Mouse (Mus musculus) heart, postnatal 14 days (tissue): ENCODE data around the gene Gm6902. TPM values are rescaled to one million over a fixed set of nuclear protein-coding genes. Genes with fewer than 3 reads are reported as not detected.
"Not testable (repeated sequence)": the region's sequence is repeated elsewhere in the genome, so short reads cannot be mapped to it uniquely, and the experiment has no call there.

ENCODE experiments used
- DNase-seq, 2 experiments: peaks; one replicate each; pipeline ENCODE4 v3.0.0; 2021 to 2022
- intact Hi-C: fragments of 180-260 bp; cut with DNase I; formaldehyde crosslinking; loops from one replicate; pipeline ENCODE4 v1.15.1; 2025
- long read RNA-seq, 2 experiments: library from polyadenylated mRNA; stranded (forward); transcript quantifications; one replicate each; pipeline ENCODE4 v2.0.0; 2021
- total RNA-seq, 2 experiments: library from RNA; stranded (reverse); gene quantifications; 2 replicates each; pipeline ENCODE4 v1.2.3; 2021

Gm6902 gene
- not detected for total RNA-seq
- long read RNA-seq, experiment 1, result 0 reads
- long read RNA-seq, experiment 2, result 0 reads

DNA sequence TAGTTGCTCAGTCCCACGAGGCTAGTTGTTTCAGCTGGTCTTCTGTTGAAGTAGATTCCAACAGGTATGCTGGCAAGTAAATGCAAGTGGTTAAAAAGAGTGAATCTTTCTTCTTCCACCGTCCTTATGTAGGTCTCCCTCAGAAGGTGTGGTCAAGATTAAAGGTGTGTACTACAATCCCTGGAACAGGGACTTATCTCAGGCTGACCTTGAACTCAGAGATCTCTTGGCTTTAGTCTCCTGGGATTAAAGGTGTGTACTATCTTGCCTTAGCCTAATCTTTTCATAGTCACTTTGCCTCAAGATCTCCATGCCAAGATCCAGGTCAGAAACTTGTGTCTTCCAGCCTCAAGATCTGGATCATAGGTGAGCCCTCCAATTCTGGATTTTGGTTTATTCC lies at the start of gene Gm6902:
Gene Gm6902 (minus strand): TSS at position 101 of the 400 bp plus-strand sequence.
- DNase-seq, intact Hi-C loops: not testable (repeated sequence)

DNA sequence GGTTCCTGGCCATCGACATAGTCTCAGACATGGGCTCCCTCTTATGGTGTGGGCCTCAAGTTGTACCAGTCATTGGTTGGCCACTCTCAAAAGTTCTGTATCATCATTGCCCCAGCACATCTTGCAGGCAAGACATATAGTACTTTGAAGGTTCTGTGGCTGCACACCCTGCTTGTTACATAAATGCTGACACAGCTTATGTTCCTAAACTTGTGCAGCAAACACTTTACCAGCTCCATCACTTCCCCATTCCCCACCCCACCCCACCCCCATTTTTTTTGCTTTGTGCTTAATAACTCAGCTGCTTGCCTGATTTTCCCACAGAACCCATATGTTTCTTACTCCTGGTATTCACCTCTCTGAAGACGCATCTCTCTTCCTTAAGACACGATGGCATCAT lies 22.2 kb upstream of the Gm6902 start, which contains the start of gene Nlrp4e:
Gene Nlrp4e (plus strand): TSS at position 301 of the 400 bp plus-strand sequence.
- intact Hi-C loops, DNase-seq: not testable (repeated sequence)

DNA sequence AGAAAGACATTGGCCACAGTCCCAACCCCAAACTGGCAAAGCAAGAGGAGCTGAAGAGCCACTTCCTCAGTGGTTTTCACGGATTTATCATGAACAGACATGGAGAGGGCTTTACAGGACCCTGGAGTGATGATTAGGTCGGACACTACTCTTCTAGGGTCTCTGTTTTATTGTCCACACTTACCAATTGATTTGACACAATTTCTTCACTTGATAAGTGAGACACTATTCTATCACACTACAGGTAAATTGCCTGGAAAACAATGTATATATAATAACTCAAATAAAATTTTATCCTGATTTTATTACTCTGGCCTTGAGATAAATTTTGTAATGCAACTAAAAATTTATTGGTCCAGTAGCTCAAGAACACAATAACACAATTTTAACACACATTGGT lies 27.1 kb downstream of the Gm6902 start, which contains the start of gene Vmn1r166:
Gene Vmn1r166 (minus strand): TSS at position 101 of the 400 bp plus-strand sequence.
- DNase-seq, intact Hi-C loops: not testable (repeated sequence)

Other genes starting within 250 kb of the Gm6902 start
- not detected for gene Vmn1r163, start 223.4 kb downstream of the Gm6902 start, total RNA-seq
- gene Gm8720, start 211.4 kb downstream of the Gm6902 start, total RNA-seq, result not detected
- gene Gm10662, start 134.4 kb downstream of the Gm6902 start, total RNA-seq, result not detected
- gene Vmn1r165, start 61.6 kb downstream of the Gm6902 start, total RNA-seq, result not detected
- not detected for gene Vmn1r166, start 27.2 kb downstream of the Gm6902 start, total RNA-seq
- gene Nlrp4e, start 22.3 kb upstream of the Gm6902 start, total RNA-seq, result not detected
- gene Nlrp5, start 107.0 kb upstream of the Gm6902 start, total RNA-seq, result under 1 TPM in 1 of 2 experiments, not detected in 1; 0.12 TPM
- not detected for gene Vmn1r167, start 228.3 kb upstream of the Gm6902 start, total RNA-seq